Mouse (Mus musculus) kidney, postnatal 25 days (tissue): ENCODE data around the gene Hadhb.

ENCODE experiments used
- DNase-seq, 2 experiments: peaks; one replicate each; pipeline ENCODE4 v3.0.0; 2021; ENCODE audit warnings: mixed read lengths in 2 of 2

Gene Hadhb

GRCm38 (mm10) chr5:30131246-30131645 is 23.8 kb upstream of the Hadhb start:
- DNase-seq, result no peak

GRCm38 (mm10) chr5:30132173-30132572 is 22.9 kb upstream of the Hadhb start:
- DNase-seq, result no peak

GRCm38 (mm10) chr5:30135711-30136231 is 19.3 kb upstream of the Hadhb start:
- peak in 1 of 2 experiments; percentile 37 for DNase-seq

GRCm38 (mm10) chr5:30137271-30137670 is 17.8 kb upstream of the Hadhb start:
- DNase-seq, result no peak

- no peak for DNase-seq
These were observed 16.9 kb upstream of the Hadhb start for GRCm38 (mm10) chr5:30138193-30138592.

- DNase-seq, result no peak
These were observed 8.5 kb upstream of the Hadhb start for GRCm38 (mm10) chr5:30146526-30146925.

- DNase-seq, result no peak
These were observed 6.7 kb upstream of the Hadhb start for GRCm38 (mm10) chr5:30148133-30148920.

GRCm38 (mm10) chr5:30152007-30152406 is 3.0 kb upstream of the Hadhb start:
- peak; percentile 49 to 51 for DNase-seq

- peak; percentile 21 to 55 for DNase-seq
These were observed 2.6 kb upstream of the Hadhb start for GRCm38 (mm10) chr5:30152413-30152812.

GRCm38 (mm10) chr5:30153222-30153621 is 1.8 kb upstream of the Hadhb start:
- DNase-seq, result no peak

GRCm38 (mm10) chr5:30154013-30154412 is 1.0 kb upstream of the Hadhb start:
- DNase-seq, result no peak

- no peak for DNase-seq
These were observed 346 bp downstream of the Hadhb start for GRCm38 (mm10) chr5:30155395-30155792.

- no peak for DNase-seq
These were observed 977 bp downstream of the Hadhb start for GRCm38 (mm10) chr5:30155821-30156629.

- no peak for DNase-seq
These were observed 4.6 kb downstream of the Hadhb start for GRCm38 (mm10) chr5:30159601-30160000.

GRCm38 (mm10) chr5:30161836-30162235 is 6.8 kb downstream of the Hadhb start:
- DNase-seq, result no peak

GRCm38 (mm10) chr5:30162339-30162738 is 7.3 kb downstream of the Hadhb start:
- DNase-seq, result no peak

GRCm38 (mm10) chr5:30165234-30165946 is 10.3 kb downstream of the Hadhb start:
- no peak for DNase-seq

- no peak for DNase-seq
These were observed 15.4 kb downstream of the Hadhb start for GRCm38 (mm10) chr5:30170303-30170940.

- no peak for DNase-seq
These were observed 17.1 kb downstream of the Hadhb start for GRCm38 (mm10) chr5:30172115-30172514.

GRCm38 (mm10) chr5:30172931-30173692 is 18.1 kb downstream of the Hadhb start:
- no peak for DNase-seq

GRCm38 (mm10) chr5:30175811-30176210 is 20.8 kb downstream of the Hadhb start:
- DNase-seq, result no peak
